Mouse (Mus musculus) cerebellum, adult 2 months (tissue): ENCODE results near the gene Olfr1082.
"Not testable (repeated sequence)": the region's sequence is repeated elsewhere in the genome, so short reads cannot be mapped to it uniquely, and the experiment has no call there.

Experiments used
- CTCF ChIP-seq: fragments of 200-500 bp; IDR thresholded peaks from 2 replicates; pipeline ENCODE4 v1.5.1; 2011; ENCODE audit warnings: low read depth, mild to moderate bottlenecking, control low read depth, low read length, moderate library complexity, borderline replicate concordance; ENCODE audit not compliant: insufficient read depth
- POLR2A ChIP-seq: fragments of 200-500 bp; IDR thresholded peaks from 2 replicates; pipeline ENCODE4 v1.6.1; 2011; ENCODE audit warnings: low read length, control low read depth, borderline replicate concordance; ENCODE audit not compliant: insufficient read depth

GRCm38 (mm10) chr2:86639625-86640024 is 40.9 kb upstream of the Olfr1082 start, which contains the start of gene Olfr1084:
- TF ChIP-seq POLR2A, CTCF: not testable (repeated sequence)
